Mouse (Mus musculus) Muller cell, postnatal 12 days (primary cell): Measurements from ENCODE around the gene C8a.

ENCODE experiments used
- DNase-seq: peaks from one replicate; pipeline ENCODE4 v3.0.0-alpha.2; 2015; ENCODE audit errors: inconsistent ontology term

C8a gene

DNA sequence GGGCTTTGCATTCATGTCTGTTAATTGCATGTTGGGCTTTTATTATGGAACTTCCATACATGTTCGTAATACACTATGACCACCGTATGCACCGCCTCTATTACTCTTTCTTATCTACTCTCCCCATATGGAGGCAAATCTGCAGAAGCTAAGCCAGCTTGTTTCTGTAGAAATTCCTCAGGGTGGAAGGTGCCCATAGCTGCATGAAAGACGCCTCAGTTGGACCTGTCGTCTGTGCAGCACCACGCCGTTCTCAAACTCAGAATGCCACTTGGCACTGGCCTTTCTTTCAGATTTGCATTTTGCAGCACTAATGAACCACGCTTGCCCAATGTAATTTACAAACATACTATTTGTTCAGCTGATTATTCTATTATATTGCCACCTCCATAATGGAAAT is 106.6 kb downstream of the C8a start:
- DNase-seq = no peak

- no peak for DNase-seq
Measured at GRCm38 (mm10) chr4:104768190-104768589, 108.0 kb downstream of the C8a start.

- no peak for DNase-seq
Measured at GRCm38 (mm10) chr4:104766065-104766464, 110.1 kb downstream of the C8a start, which contains the start of gene C8b. TSS of gene C8b (plus strand) at chr4:104766317.
